ENCODE assay signal across 16 mouse cellular contexts in the genomic region with DNA sequence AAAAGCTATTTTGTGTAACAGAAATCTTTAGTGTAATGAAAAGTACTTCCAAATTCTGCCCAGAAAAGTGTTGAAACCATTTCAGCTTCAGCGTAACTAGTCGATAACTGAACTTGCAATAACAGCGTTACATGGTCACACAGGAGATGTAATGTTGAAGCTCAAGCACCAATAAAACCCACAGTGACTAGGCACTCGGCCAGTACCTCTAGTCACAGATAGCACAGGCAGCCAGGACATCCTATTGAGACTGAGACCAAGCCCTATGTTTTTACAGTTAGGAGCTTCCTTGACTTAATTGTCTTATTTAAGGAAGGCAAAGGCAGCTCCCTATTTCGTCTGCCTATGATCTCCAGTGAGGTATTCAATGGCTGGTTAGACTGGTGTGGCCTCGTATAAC.
DNase-seq lines count a peak whose midpoint lies in the region; ATAC-seq and TF ChIP-seq lines count a peak whose summit lies in the region.
"Had no signal": no experiment of that assay in that cellular context is flagged by ENCODE, and none has a peak within 500 bp of the region (broad histone marks: within the 10 kb centered on the region; RNA-seq: fewer than 3 reads in every experiment).

No protein-coding gene starts in this region.

- peak overlapping the region; percentile 30; the same call in 1 of the 2 replicates for H3K27ac ChIP-seq in lung, embryonic 14.5 days (ENCODE audit: low read depth)
- peak overlapping the region; percentile 88 for H3K27ac ChIP-seq in heart, embryonic 13.5 days (replicated peaks)
- no peak overlapping the region for H3K27ac ChIP-seq in forebrain, embryonic 13.5 days
- H3K27ac ChIP-seq: intestine, embryonic 15.5 days; midbrain, embryonic 13.5 days; neural tube, embryonic 13.5 days; stomach, embryonic 15.5 days had no signal

- no peak overlapping the region for H3K4me3 ChIP-seq in lung, embryonic 14.5 days (ENCODE audit: low read depth, low read length)
- no peak overlapping the region for H3K4me3 ChIP-seq in heart, embryonic 13.5 days
- no peak overlapping the region for H3K4me3 ChIP-seq in forebrain, embryonic 13.5 days
- H3K4me3 ChIP-seq: intestine, embryonic 15.5 days; midbrain, embryonic 13.5 days; neural tube, embryonic 13.5 days; stomach, embryonic 15.5 days had no signal

- TF ChIP-seq CTCF in lung, embryonic 14.5 days (IDR thresholded peaks at IDR 0.05; ENCODE audit: low read depth), result no peak

- 0 out of 2 replicates have a peak, but pooled peaks cover 10% of the 10 kb centered on the region for H3K4me1 ChIP-seq in lung, embryonic 14.5 days (ENCODE audit: insufficient read depth)
- H3K4me1 ChIP-seq in heart, embryonic 13.5 days, result peaks cover 43% of the 10 kb centered on the region
- no peaks in the 10 kb centered on the region for H3K4me1 ChIP-seq in forebrain, embryonic 13.5 days
- H3K4me1 ChIP-seq: midbrain, embryonic 13.5 days; stomach, embryonic 15.5 days had no signal

- no peak for ATAC-seq in lung, embryonic 14.5 days (ENCODE audit: insufficient read depth)
- no peak for ATAC-seq in heart, embryonic 13.5 days (ENCODE audit: extremely low read depth, insufficient number of reproducible peaks, low FRiP score, low TSS enrichment)
- ATAC-seq in megakaryocyte-erythroid progenitor cell, adult 5-6 weeks (replicated peaks; ENCODE audit: low FRiP score, low TSS enrichment, poor library complexity, severe bottlenecking), result peak; percentile 96
- ATAC-seq in forebrain, embryonic 13.5 days, result no peak
- ATAC-seq: intestine, embryonic 15.5 days; midbrain, embryonic 13.5 days had no signal

- peak; percentile 49 to 54 for DNase-seq in cerebellum, adult 18-20 months
- no peak for DNase-seq in cerebellum, adult 11 months
- no peak for DNase-seq in lung, embryonic 14.5 days
- DNase-seq in lung, postnatal 14 days, result no peak
- DNase-seq in right cerebral cortex, postnatal 4 days, result no peak
- DNase-seq: gastrocnemius, postnatal 14 days; lung, adult 2 months; right cerebral cortex, postnatal 14 days had no signal

- H3K36me3 ChIP-seq in lung, embryonic 14.5 days (ENCODE audit: insufficient read depth), result peaks cover 69% of the 10 kb centered on the region
- H3K36me3 ChIP-seq in heart, embryonic 13.5 days, result peaks cover 54% of the 10 kb centered on the region
- H3K36me3 ChIP-seq in forebrain, embryonic 13.5 days (ENCODE audit: poor library complexity, severe bottlenecking), result peaks cover 44% of the 10 kb centered on the region
- H3K36me3 ChIP-seq: G1E had no signal

- H3K27me3 ChIP-seq in lung, embryonic 14.5 days (ENCODE audit: insufficient read depth, low read length), result no peaks in the 10 kb centered on the region
- no peaks in the 10 kb centered on the region for H3K27me3 ChIP-seq in heart, embryonic 13.5 days (replicated peaks)
- H3K27me3 ChIP-seq in forebrain, embryonic 13.5 days, result no peaks in the 10 kb centered on the region
- H3K27me3 ChIP-seq: intestine, embryonic 15.5 days; midbrain, embryonic 13.5 days; neural tube, embryonic 13.5 days; stomach, embryonic 15.5 days had no signal

- H3K4me2 ChIP-seq in lung, embryonic 14.5 days, result no peak overlapping the region
- H3K4me2 ChIP-seq in heart, embryonic 13.5 days, result peak overlapping the region; percentile 24; the same call in 1 of the 2 replicates
- no peak overlapping the region for H3K4me2 ChIP-seq in forebrain, embryonic 13.5 days
- H3K4me2 ChIP-seq: intestine, embryonic 15.5 days; midbrain, embryonic 13.5 days; neural tube, embryonic 13.5 days; stomach, embryonic 15.5 days had no signal

- no peaks in the 10 kb centered on the region for H3K9me3 ChIP-seq in lung, embryonic 14.5 days (ENCODE audit: low read depth, low read length)
- H3K9me3 ChIP-seq in heart, embryonic 13.5 days, result no peaks in the 10 kb centered on the region
- no peaks in the 10 kb centered on the region for H3K9me3 ChIP-seq in forebrain, embryonic 13.5 days (replicated peaks)
- H3K9me3 ChIP-seq: intestine, embryonic 15.5 days; midbrain, embryonic 13.5 days; neural tube, embryonic 13.5 days; stomach, embryonic 15.5 days had no signal

- H3K9ac ChIP-seq in lung, embryonic 14.5 days, result no peak overlapping the region
- no peak overlapping the region for H3K9ac ChIP-seq in heart, embryonic 13.5 days
- no peak overlapping the region for H3K9ac ChIP-seq in forebrain, embryonic 13.5 days
- H3K9ac ChIP-seq: intestine, embryonic 15.5 days; midbrain, embryonic 13.5 days; neural tube, embryonic 13.5 days; stomach, embryonic 15.5 days had no signal

- WGBS in lung, embryonic 14.5 days, result 78% methylated on average over 6 of the region's 6 CpGs
- 31% methylated on average over 6 of the region's 6 CpGs for WGBS in heart, embryonic 13.5 days
- 92% methylated on average over 6 of the region's 6 CpGs for WGBS in forebrain, embryonic 13.5 days

Comparison
In these comparisons a context has a peak if more than half of its experiments do, and no peak if none do; other contexts are left out.
1. DNase-seq: peak in cerebellum, adult 18-20 months (2 of 2); none in cerebellum, adult 11 months (single experiment), lung, embryonic 14.5 days (single experiment), lung, postnatal 14 days (single experiment) and right cerebral cortex, postnatal 4 days (single experiment).